11 mouse cellular contexts compared by ENCODE assay signal in genomic region chr16:83698181-83698580, GRCm38 (mm10).
"Had no signal": no experiment of that assay in that cellular context is flagged by ENCODE, and none has a peak within 500 bp of the region (broad histone marks: within the 10 kb centered on the region; RNA-seq: fewer than 3 reads in every experiment).

No protein-coding gene starts in this region.

- H3K27me3 ChIP-seq: limb, embryonic 13.5 days; liver, embryonic 15.5 days; lung, embryonic 15.5 days; midbrain, embryonic 13.5 days; stomach, embryonic 15.5 days had no signal

- H3K9me3 ChIP-seq: limb, embryonic 13.5 days; liver, embryonic 15.5 days; lung, embryonic 15.5 days; midbrain, embryonic 13.5 days; stomach, embryonic 15.5 days had no signal

- H3K4me3 ChIP-seq: limb, embryonic 13.5 days; liver, embryonic 15.5 days; lung, embryonic 15.5 days; midbrain, embryonic 13.5 days; stomach, embryonic 15.5 days had no signal

- H3K36me3 ChIP-seq: limb, embryonic 13.5 days; liver, embryonic 15.5 days; lung, embryonic 15.5 days; midbrain, embryonic 13.5 days; stomach, embryonic 15.5 days had no signal

- H3K9ac ChIP-seq: limb, embryonic 13.5 days; liver, embryonic 15.5 days; lung, embryonic 15.5 days; midbrain, embryonic 13.5 days; stomach, embryonic 15.5 days had no signal

- DNase-seq: kidney, adult 8-10 months; kidney, postnatal 14 days; left cerebral cortex, postnatal 4 days; lung, postnatal 36 days; right cerebral cortex, postnatal 14 days; thymus, postnatal 4 days had no signal

- H3K4me1 ChIP-seq: limb, embryonic 13.5 days; liver, embryonic 15.5 days; lung, embryonic 15.5 days; midbrain, embryonic 13.5 days; stomach, embryonic 15.5 days had no signal

- H3K27ac ChIP-seq: limb, embryonic 13.5 days; liver, embryonic 15.5 days; lung, embryonic 15.5 days; midbrain, embryonic 13.5 days; stomach, embryonic 15.5 days had no signal

- H3K4me2 ChIP-seq: limb, embryonic 13.5 days; liver, embryonic 15.5 days; lung, embryonic 15.5 days; midbrain, embryonic 13.5 days; stomach, embryonic 15.5 days had no signal

- ATAC-seq: midbrain, embryonic 13.5 days had no signal
